Mouse (Mus musculus): ENCODE measurements at regions not wholly inside any gene's neighbourhood (a gene's known extent, or its start where the extent isn't known, plus 50 kb on each side); places are given as distances from the start of the nearest gene placed in this dataset.

DNA sequence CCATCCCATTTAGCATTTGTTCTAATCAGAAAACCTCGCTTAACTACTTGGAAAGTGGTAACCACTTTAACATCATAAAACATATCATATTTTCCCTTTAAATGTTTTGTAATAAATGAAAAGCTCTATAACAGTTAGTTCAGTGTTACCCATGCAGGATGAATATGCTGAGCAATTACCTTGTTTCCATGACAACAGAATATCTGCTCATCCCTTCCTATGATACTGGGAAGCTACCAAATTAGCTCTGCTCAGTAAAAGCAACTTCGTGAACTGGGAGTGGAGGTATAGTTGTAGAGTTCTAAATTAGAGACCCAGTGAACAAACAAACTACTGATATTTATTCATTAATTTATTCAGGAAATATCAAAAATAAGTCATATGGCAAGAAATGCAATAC lies 595.0 kb downstream of the Epm2a start:
- no peak for TF ChIP-seq CTCF (IDR thresholded peaks at IDR 0.05; ENCODE audit: low read depth, low read length)
- no peak for TF ChIP-seq POLR2A (IDR thresholded peaks at IDR 0.05; ENCODE audit: extremely low read depth, insufficient read depth, low read length)
- Histone ChIP-seq H3K4me1 (ENCODE audit: control insufficient read depth, insufficient read depth, low read length) (no peaks in the 10 kb centered on the region), H3K27ac (replicated peaks; ENCODE audit: insufficient read depth, low read depth, low read length) (no peak overlapping the region), H3K27me3 (ENCODE audit: control insufficient read depth, insufficient read depth, low read length) (no peaks in the 10 kb centered on the region), H3K4me3 (ENCODE audit: insufficient read depth, low read depth, low read length) (no peak overlapping the region), H3K9ac (ENCODE audit: low read depth, low read length) (no peak overlapping the region), H3K36me3 (ENCODE audit: control insufficient read depth, insufficient read depth, low read length) (no peaks in the 10 kb centered on the region), H3K79me2 (ENCODE audit: control insufficient read depth, insufficient read depth, low read length) (no peaks in the 10 kb centered on the region)
- WGBS: 83% methylated on average over 2 of the region's 2 CpGs
- no peak for DNase-seq (ENCODE audit: extremely low read depth, low read depth, low spot score)

DNA sequence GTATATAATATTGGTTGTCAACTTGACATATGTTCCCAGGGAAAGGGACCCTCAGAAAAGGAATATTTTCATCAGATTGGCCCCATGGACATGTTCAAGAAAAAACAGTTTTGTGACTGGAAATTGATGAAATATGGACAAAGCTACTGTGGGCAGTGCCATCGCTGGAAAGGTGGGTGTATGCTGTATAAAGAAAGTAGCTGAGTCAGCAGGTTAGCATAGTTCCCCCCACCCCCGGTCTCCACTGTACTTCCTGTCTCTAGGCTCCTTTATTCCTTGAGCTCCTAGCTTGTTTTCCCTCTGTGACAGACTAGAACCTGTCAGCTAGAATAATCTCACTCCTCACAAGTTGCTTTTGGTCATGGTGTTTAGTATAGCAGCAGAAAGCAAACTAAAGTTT lies 599.6 kb downstream of the Epm2a start:
- H3K9ac ChIP-seq (ENCODE audit: low read depth, low read length): no peak overlapping the region
- H3K4me1 ChIP-seq (ENCODE audit: control insufficient read depth, insufficient read depth, low read length): no peaks in the 10 kb centered on the region
- DNase-seq (ENCODE audit: extremely low read depth, low read depth, low spot score): no peak
- H3K27me3 ChIP-seq (ENCODE audit: control insufficient read depth, insufficient read depth, low read length): no peaks in the 10 kb centered on the region
- no peak overlapping the region for H3K4me3 ChIP-seq (ENCODE audit: insufficient read depth, low read depth, low read length)
- H3K36me3 ChIP-seq (ENCODE audit: control insufficient read depth, insufficient read depth, low read length): no peaks in the 10 kb centered on the region
- 86% methylated on average over 2 of the region's 2 CpGs for WGBS
- TF ChIP-seq POLR2A (IDR thresholded peaks at IDR 0.05; ENCODE audit: extremely low read depth, insufficient read depth, low read length) (no peak), CTCF (IDR thresholded peaks at IDR 0.05; ENCODE audit: low read depth, low read length) (no peak)
- no peak overlapping the region for H3K27ac ChIP-seq (replicated peaks; ENCODE audit: insufficient read depth, low read depth, low read length)
- no peaks in the 10 kb centered on the region for H3K79me2 ChIP-seq (ENCODE audit: control insufficient read depth, insufficient read depth, low read length)

DNA sequence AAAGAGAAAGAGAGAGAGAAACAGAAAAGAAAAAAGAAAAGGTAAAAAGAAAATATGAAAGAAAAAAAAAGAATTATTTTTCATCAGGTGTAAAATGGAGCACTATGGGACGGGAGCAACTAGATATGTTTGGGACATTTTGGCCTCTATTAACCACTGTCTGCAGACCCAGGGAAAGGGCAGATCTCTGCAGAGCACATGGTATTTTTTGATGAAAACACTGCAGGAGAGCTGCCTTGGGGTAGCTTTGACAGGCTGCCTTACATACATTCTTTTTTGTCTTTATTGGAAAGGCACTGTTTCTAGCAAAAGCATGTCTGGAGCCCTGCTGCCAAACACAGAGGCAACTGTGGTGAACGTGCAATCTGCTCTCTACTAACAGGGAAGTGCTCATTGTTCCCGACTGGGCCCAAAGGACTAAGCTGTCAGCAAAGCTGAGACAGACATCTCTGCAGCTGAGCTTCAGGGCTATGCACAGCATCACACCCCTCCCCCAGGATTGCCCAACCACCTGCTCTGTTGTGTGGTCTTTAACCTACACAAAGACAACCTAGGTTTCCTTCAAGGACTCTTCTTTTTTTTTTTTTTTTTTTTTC lies 617.2 kb downstream of the Epm2a start:
- H3K9ac ChIP-seq (ENCODE audit: low read depth, low read length): no peak overlapping the region
- H3K36me3 ChIP-seq (ENCODE audit: control insufficient read depth, insufficient read depth, low read length): no peaks in the 10 kb centered on the region
- DNase-seq (ENCODE audit: extremely low read depth, low read depth, low spot score): no peak
- WGBS: 47% methylated on average over 3 of the region's 3 CpGs
- no peaks in the 10 kb centered on the region for H3K27me3 ChIP-seq (ENCODE audit: control insufficient read depth, insufficient read depth, low read length)
- H3K27ac ChIP-seq (replicated peaks; ENCODE audit: insufficient read depth, low read depth, low read length): no peak overlapping the region
- H3K4me3 ChIP-seq (ENCODE audit: insufficient read depth, low read depth, low read length): no peak overlapping the region
- no peak for TF ChIP-seq CTCF (IDR thresholded peaks at IDR 0.05; ENCODE audit: low read depth, low read length)
- no peak for TF ChIP-seq POLR2A (IDR thresholded peaks at IDR 0.05; ENCODE audit: extremely low read depth, insufficient read depth, low read length)
- H3K4me1 ChIP-seq (ENCODE audit: control insufficient read depth, insufficient read depth, low read length): no peaks in the 10 kb centered on the region
- no peaks in the 10 kb centered on the region for H3K79me2 ChIP-seq (ENCODE audit: control insufficient read depth, insufficient read depth, low read length)

DNA sequence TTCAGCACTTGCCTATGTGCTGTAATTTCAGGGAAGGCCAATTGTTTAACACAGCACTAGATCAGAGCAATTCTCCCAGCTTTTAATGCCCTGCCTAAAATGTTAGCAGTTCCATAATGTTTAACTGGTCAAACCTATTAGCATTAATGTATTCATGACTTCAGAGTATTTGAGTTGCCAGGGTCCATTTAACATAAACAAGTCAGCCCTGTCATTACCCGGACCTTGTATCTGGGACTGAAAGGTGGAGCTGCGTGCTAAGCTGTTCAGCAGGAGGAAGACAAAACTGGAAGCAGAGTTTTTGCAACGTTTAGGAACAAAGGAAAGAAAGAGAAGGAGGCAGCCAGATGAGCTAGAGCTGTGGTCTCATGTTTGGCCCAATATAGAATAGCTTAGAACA lies 661.8 kb downstream of the Epm2a start:
- TF ChIP-seq POLR2A (IDR thresholded peaks at IDR 0.05; ENCODE audit: extremely low read depth, insufficient read depth, low read length): no peak
- TF ChIP-seq CTCF (IDR thresholded peaks at IDR 0.05; ENCODE audit: low read depth, low read length): no peak
- 53% methylated on average over 3 of the region's 3 CpGs for WGBS
- Histone ChIP-seq H3K4me1 (ENCODE audit: control insufficient read depth, insufficient read depth, low read length) (no peaks in the 10 kb centered on the region), H3K27ac (replicated peaks; ENCODE audit: insufficient read depth, low read depth, low read length) (no peak overlapping the region), H3K36me3 (ENCODE audit: control insufficient read depth, insufficient read depth, low read length) (no peaks in the 10 kb centered on the region), H3K9ac (ENCODE audit: low read depth, low read length) (no peak overlapping the region), H3K79me2 (ENCODE audit: control insufficient read depth, insufficient read depth, low read length) (no peaks in the 10 kb centered on the region), H3K27me3 (ENCODE audit: control insufficient read depth, insufficient read depth, low read length) (no peaks in the 10 kb centered on the region), H3K4me3 (ENCODE audit: insufficient read depth, low read depth, low read length) (no peak overlapping the region)
- no peak for DNase-seq (ENCODE audit: extremely low read depth, low read depth, low spot score)

DNA sequence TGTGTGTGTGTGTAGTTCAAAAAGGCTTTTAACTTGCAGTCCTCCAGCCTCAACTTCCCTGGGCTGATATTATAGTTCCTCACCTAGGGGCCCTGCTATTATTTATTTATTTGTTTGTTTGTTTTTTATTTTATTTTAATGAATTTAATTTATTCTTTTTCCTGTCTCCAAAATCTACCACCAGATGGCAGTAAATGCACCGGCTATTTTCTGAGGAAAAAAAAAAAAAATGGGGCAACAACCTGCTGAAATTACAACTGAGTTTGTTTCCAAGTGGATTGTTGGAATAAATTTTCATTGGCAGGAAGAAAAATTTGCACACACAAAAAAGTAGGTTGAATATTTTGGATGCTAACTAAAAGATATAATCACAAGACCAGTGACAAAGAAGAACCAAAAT lies 662.7 kb downstream of the Epm2a start:
- peak; percentile 4 for DNase-seq (ENCODE audit: extremely low read depth, low read depth, low spot score)
- 24% methylated on average over 1 of the region's 1 CpGs for WGBS
- Histone ChIP-seq H3K27me3 (ENCODE audit: control insufficient read depth, insufficient read depth, low read length) (no peaks in the 10 kb centered on the region), H3K36me3 (ENCODE audit: control insufficient read depth, insufficient read depth, low read length) (no peaks in the 10 kb centered on the region), H3K9ac (ENCODE audit: low read depth, low read length) (no peak overlapping the region), H3K27ac (replicated peaks; ENCODE audit: insufficient read depth, low read depth, low read length) (no peak overlapping the region), H3K79me2 (ENCODE audit: control insufficient read depth, insufficient read depth, low read length) (no peaks in the 10 kb centered on the region), H3K4me1 (ENCODE audit: control insufficient read depth, insufficient read depth, low read length) (no peaks in the 10 kb centered on the region), H3K4me3 (ENCODE audit: insufficient read depth, low read depth, low read length) (no peak overlapping the region)
- TF ChIP-seq POLR2A (IDR thresholded peaks at IDR 0.05; ENCODE audit: extremely low read depth, insufficient read depth, low read length) (no peak), CTCF (IDR thresholded peaks at IDR 0.05; ENCODE audit: low read depth, low read length) (no peak)

DNA sequence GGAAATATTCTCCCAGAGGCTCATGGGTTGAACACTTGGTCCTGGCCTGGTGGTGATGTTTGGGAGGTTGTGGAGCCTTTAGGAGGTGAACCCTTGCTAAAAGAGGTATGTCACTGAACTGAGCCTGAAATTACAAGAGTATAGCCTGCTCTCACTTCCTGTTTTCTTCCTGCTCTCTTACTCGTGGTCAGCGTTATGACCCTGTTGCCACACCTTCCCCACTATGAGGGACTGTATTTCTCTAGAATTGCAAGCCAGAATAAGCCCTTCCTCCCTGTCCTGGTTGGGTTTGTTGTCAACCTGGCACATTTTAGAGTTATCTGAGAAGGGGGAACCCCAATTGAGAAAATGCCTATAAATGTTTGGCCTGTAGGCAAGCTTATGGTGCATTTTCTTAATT lies 674.1 kb downstream of the Epm2a start:
- Histone ChIP-seq H3K4me1 (ENCODE audit: control insufficient read depth, insufficient read depth, low read length) (no peaks in the 10 kb centered on the region), H3K79me2 (ENCODE audit: control insufficient read depth, insufficient read depth, low read length) (no peaks in the 10 kb centered on the region), H3K9ac (ENCODE audit: low read depth, low read length) (no peak overlapping the region), H3K36me3 (ENCODE audit: control insufficient read depth, insufficient read depth, low read length) (no peaks in the 10 kb centered on the region), H3K27me3 (ENCODE audit: control insufficient read depth, insufficient read depth, low read length) (no peaks in the 10 kb centered on the region), H3K27ac (replicated peaks; ENCODE audit: insufficient read depth, low read depth, low read length) (no peak overlapping the region), H3K4me3 (ENCODE audit: insufficient read depth, low read depth, low read length) (no peak overlapping the region)
- whole genome bisulfite sequencing: 57% methylated on average over 2 of the region's 2 CpGs
- no peak for DNase-seq (ENCODE audit: extremely low read depth, low read depth, low spot score)
- TF ChIP-seq POLR2A (IDR thresholded peaks at IDR 0.05; ENCODE audit: extremely low read depth, insufficient read depth, low read length) (no peak), CTCF (IDR thresholded peaks at IDR 0.05; ENCODE audit: low read depth, low read length) (no peak)
